ENCODE assay signal across 8 mouse cellular contexts in the genomic region with DNA sequence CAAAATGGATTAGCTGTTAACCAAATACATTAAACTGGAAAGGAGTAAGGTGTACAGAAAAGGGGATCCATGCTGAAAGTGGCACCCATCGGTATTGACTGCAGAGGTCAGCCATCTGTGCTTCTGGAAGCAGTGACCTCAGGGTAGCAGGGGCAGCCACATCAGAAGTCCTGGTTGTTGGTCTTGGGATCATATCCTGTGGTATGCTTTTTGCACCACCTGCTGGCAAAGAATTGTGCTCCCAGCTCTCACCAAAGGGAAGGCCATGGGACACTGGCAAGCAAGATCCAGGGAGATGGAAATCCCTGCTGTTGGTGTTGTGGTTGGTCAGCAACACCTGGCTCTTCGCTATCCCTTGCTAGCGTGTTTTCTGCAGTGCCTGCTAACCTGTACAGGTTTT. TPM values are rescaled to one million over a fixed set of nuclear protein-coding genes. Genes with fewer than 3 reads are reported as not detected.
A peak's percentile ranks its signal among the peaks of the same experiment; 100 is the strongest.
DNase-seq lines count a peak whose midpoint lies in the region; ATAC-seq and TF ChIP-seq lines count a peak whose summit lies in the region.

No protein-coding gene starts in this region.

- H3K9ac ChIP-seq in heart, embryonic 11.5 days (ENCODE audit: low read depth, low read length), result no peak overlapping the region
- no peak overlapping the region for H3K9ac ChIP-seq in embryonic facial prominence, embryonic 14.5 days (ENCODE audit: low read depth, low read length)

- no peaks in the 10 kb centered on the region for H3K27me3 ChIP-seq in heart, embryonic 11.5 days (ENCODE audit: control insufficient read depth, insufficient read depth, low read length)
- H3K27me3 ChIP-seq in embryonic facial prominence, embryonic 14.5 days (replicated peaks; ENCODE audit: control insufficient read depth, insufficient read depth, low read length), result no peaks in the 10 kb centered on the region

- H3K9me3 ChIP-seq in heart, embryonic 11.5 days (replicated peaks; ENCODE audit: control insufficient read depth, low read length), result no peaks in the 10 kb centered on the region
- no peaks in the 10 kb centered on the region for H3K9me3 ChIP-seq in embryonic facial prominence, embryonic 14.5 days (ENCODE audit: control insufficient read depth, low read length)

- H3K4me3 ChIP-seq in heart, embryonic 11.5 days (ENCODE audit: low read depth, low read length), result no peak overlapping the region
- H3K4me3 ChIP-seq in embryonic facial prominence, embryonic 14.5 days (ENCODE audit: low read depth, low read length), result no peak overlapping the region
- H3K4me3 ChIP-seq in left cerebral cortex, adult 2 months, result no peak overlapping the region

- WGBS in heart, embryonic 11.5 days (ENCODE audit: insufficient replicate concordance), result 54% methylated on average over 3 of the region's 3 CpGs
- WGBS in embryonic facial prominence, embryonic 14.5 days, result 56% methylated on average over 3 of the region's 3 CpGs

- ATAC-seq in heart, embryonic 11.5 days (replicated peaks; ENCODE audit: insufficient number of reproducible peaks, low FRiP score, low TSS enrichment), result no peak
- no peak for ATAC-seq in embryonic facial prominence, embryonic 14.5 days (ENCODE audit: low read depth)

- peaks cover 5% of the 10 kb centered on the region for H3K4me1 ChIP-seq in heart, embryonic 11.5 days (ENCODE audit: control insufficient read depth, insufficient read depth, low read length)
- H3K4me1 ChIP-seq in embryonic facial prominence, embryonic 14.5 days (ENCODE audit: control insufficient read depth, insufficient read depth, low read length), result peaks cover 4% of the 10 kb centered on the region; the same call in 1 of the 2 replicates

- DNase-seq in heart, adult 18-20 months, result peak; percentile 24 to 50
- DNase-seq in urinary bladder, adult 2 months (ENCODE audit: low spot score), result peak; percentile 37
- DNase-seq in urinary bladder, postnatal 4 days (ENCODE audit: low spot score in 2 of 2), result no peak
- DNase-seq in embryonic facial prominence, embryonic 14.5 days (ENCODE audit: low spot score), result peak; percentile 72
- DNase-seq in left cerebral cortex, adult 2 months (ENCODE audit: extremely low spot score in 1 of 2, low spot score in 2 of 2), result peak; percentile 54 to 61
- peak; percentile 43 for DNase-seq in ovary, postnatal 14 days (ENCODE audit: low spot score)
- DNase-seq in spleen, postnatal 4 days (ENCODE audit: low spot score in 2 of 2), result no peak

- peak; percentile 77 for TF ChIP-seq CTCF in left cerebral cortex, adult 2 months (IDR thresholded peaks at IDR 0.05)

- no peak overlapping the region for H3K4me2 ChIP-seq in heart, embryonic 11.5 days
- H3K4me2 ChIP-seq in embryonic facial prominence, embryonic 14.5 days (ENCODE audit: low read depth, low read length), result no peak overlapping the region

- H3K27ac ChIP-seq in heart, embryonic 11.5 days (ENCODE audit: low read depth, low read length), result no peak overlapping the region
- H3K27ac ChIP-seq in embryonic facial prominence, embryonic 14.5 days (replicated peaks; ENCODE audit: low read depth, low read length), result no peak overlapping the region
- no peak overlapping the region for H3K27ac ChIP-seq in left cerebral cortex, adult 2 months

- no peaks in the 10 kb centered on the region for H3K36me3 ChIP-seq in heart, embryonic 11.5 days (ENCODE audit: control insufficient read depth, insufficient read depth, low read length)
- no peaks in the 10 kb centered on the region for H3K36me3 ChIP-seq in embryonic facial prominence, embryonic 14.5 days (ENCODE audit: control insufficient read depth, insufficient read depth, low read length)

- intact Hi-C loops in left cerebral cortex, adult 2 months (cut with DNase I), result loop anchor here (1.0 to 5.0 kb wide), 2 partner anchors 193 to 286 kb away; no protein-coding TSS in a partner anchor

RNA-seq across cellular contexts. Expression of gene Tnfrsf19, which starts 39.0 kb away (rescaled TPM):
- 1 to 10 TPM; 2.8 to 3.2 TPM for total RNA-seq in heart, adult 18-20 months (2021)
- polyA plus RNA-seq in heart, embryonic 11.5 days (2014; fragmentation: Nextera tagmentation; extraction: Ambion mirVana), result 29.6 and 30.1 TPM in 2 replicates
- 36.9 and 45.7 TPM in 2 replicates for polyA plus RNA-seq in urinary bladder, adult 2 months (2012; rRNA removed)
- polyA plus RNA-seq in embryonic facial prominence, embryonic 14.5 days (2014; fragmentation: Nextera tagmentation; extraction: Ambion mirVana), result 94.1 and 99.9 TPM in 2 replicates
- total RNA-seq in left cerebral cortex, adult 2 months (2021), result 10 to 100 TPM; 49.5 to 51.9 TPM

RNA-seq across cellular contexts. Expression of gene Sacs, which starts 52.9 kb away (rescaled TPM):
- 10 to 100 TPM; 20.9 to 21.0 TPM for total RNA-seq in heart, adult 18-20 months (2021)
- 4.2 and 5.0 TPM in 2 replicates for polyA plus RNA-seq in heart, embryonic 11.5 days (2014; fragmentation: Nextera tagmentation; extraction: Ambion mirVana)
- 5.9 and 6.9 TPM in 2 replicates for polyA plus RNA-seq in urinary bladder, adult 2 months (2012; rRNA removed)
- 5.0 and 5.2 TPM in 2 replicates for polyA plus RNA-seq in embryonic facial prominence, embryonic 14.5 days (2014; fragmentation: Nextera tagmentation; extraction: Ambion mirVana)
- total RNA-seq in left cerebral cortex, adult 2 months (2021), result 10 to 100 TPM; 63.0 to 63.8 TPM

Comparison
In these comparisons a context has a peak if more than half of its experiments do, and no peak if none do; other contexts are left out.
1. DNase-seq: peak in heart, adult 18-20 months (2 of 2), urinary bladder, adult 2 months (single experiment), embryonic facial prominence, embryonic 14.5 days (single experiment), left cerebral cortex, adult 2 months (2 of 2) and ovary, postnatal 14 days (single experiment); none in urinary bladder, postnatal 4 days (0 of 2) and spleen, postnatal 4 days (0 of 2).